Mouse (Mus musculus): ENCODE data around the gene Sbno1. TPM values are rescaled to one million over a fixed set of nuclear protein-coding genes. Genes with fewer than 3 reads are reported as not detected.

The Sbno1 gene
- total RNA-seq, 2 experiments from 2014 or later: 180 to 185 TPM

- intact Hi-C loops (cut with DNase I): loop anchor here (10.0 kb wide), 1 partner anchor 175 kb away; the partner anchor contains the start of gene Rilpl1
Observed at GRCm38 (mm10) chr5:124359641-124360040, 66.2 kb downstream of the Sbno1 start.

GRCm38 (mm10) chr5:124356695-124357094 is 69.1 kb downstream of the Sbno1 start:
- intact Hi-C loops (cut with DNase I): loop anchor here (10.0 kb wide), 1 partner anchor 178 kb away; the partner anchor contains the start of gene Rilpl1
- Histone ChIP-seq H3K4me3 (no peak overlapping the region), H3K27ac (no peak overlapping the region)
- no peak for DNase-seq (ENCODE audit: extremely low spot score in 1 of 2, low spot score in 2 of 2)
- peak; percentile 18 for TF ChIP-seq CTCF (IDR thresholded peaks at IDR 0.05)

More at GRCm38 (mm10) chr5:124359641-124360040, 66.2 kb downstream of the Sbno1 start:
- peak; percentile 49 for TF ChIP-seq CTCF (IDR thresholded peaks at IDR 0.05)
- H3K27ac ChIP-seq: no peak overlapping the region
- no peak overlapping the region for H3K4me3 ChIP-seq
- no peak for DNase-seq (ENCODE audit: extremely low spot score in 1 of 2, low spot score in 2 of 2)

GRCm38 (mm10) chr5:124355425-124355959 is 70.3 kb downstream of the Sbno1 start:
- intact Hi-C loops (cut with DNase I): loop anchor here (10.0 kb wide), 1 partner anchor 179 kb away; the partner anchor contains the start of gene Rilpl1
- peak overlapping the region; percentile 70 for H3K4me3 ChIP-seq
- H3K27ac ChIP-seq: peak overlapping the region; percentile 81
- no peak for DNase-seq (ENCODE audit: extremely low spot score in 1 of 2, low spot score in 2 of 2)
- no peak for TF ChIP-seq CTCF (IDR thresholded peaks at IDR 0.05)

- intact Hi-C loops (cut with DNase I): loop anchor here (10.0 kb wide), 1 partner anchor 180 kb away; the partner anchor contains the start of gene Rilpl1
- peak; percentile 53 to 58 for DNase-seq (ENCODE audit: extremely low spot score in 1 of 2, low spot score in 2 of 2)
- TF ChIP-seq CTCF (IDR thresholded peaks at IDR 0.05): no peak
- Histone ChIP-seq H3K27ac (peak overlapping the region; percentile 80), H3K4me3 (peak overlapping the region; percentile 70)
Observed at GRCm38 (mm10) chr5:124354574-124355424, 71.0 kb downstream of the Sbno1 start.

- peak in 1 of 2 experiments; percentile 30 for DNase-seq (ENCODE audit: extremely low spot score in 1 of 2, low spot score in 2 of 2)
- intact Hi-C loops (cut with DNase I): loop anchor here (10.0 kb wide), 1 partner anchor 181 kb away; the partner anchor contains the start of gene Rilpl1
- H3K4me3 ChIP-seq: peak overlapping the region; percentile 70
Observed at GRCm38 (mm10) chr5:124353726-124354547, 71.9 kb downstream of the Sbno1 start.

GRCm38 (mm10) chr5:124353011-124353725 is 72.6 kb downstream of the Sbno1 start:
- TF ChIP-seq CTCF (IDR thresholded peaks at IDR 0.05): no peak
- peak overlapping the region; percentile 95 for H3K27ac ChIP-seq
- H3K4me3 ChIP-seq: peak overlapping the region; percentile 70
- peak in 1 of 2 experiments; percentile 46 for DNase-seq (ENCODE audit: extremely low spot score in 1 of 2, low spot score in 2 of 2)
- intact Hi-C loops (cut with DNase I): loop anchor here (10.0 kb wide), 1 partner anchor 182 kb away; the partner anchor contains the start of gene Rilpl1

More at GRCm38 (mm10) chr5:124353726-124354547, 71.9 kb downstream of the Sbno1 start:
- H3K27ac ChIP-seq: peak overlapping the region; percentile 95
- TF ChIP-seq CTCF (IDR thresholded peaks at IDR 0.05): peak; percentile 56

GRCm38 (mm10) chr5:124352141-124352920 is 73.5 kb downstream of the Sbno1 start:
- Histone ChIP-seq H3K4me3 (peak overlapping the region; percentile 70), H3K27ac (peak overlapping the region; percentile 95)
- peak; percentile 59 to 79 for DNase-seq (ENCODE audit: extremely low spot score in 1 of 2, low spot score in 2 of 2)
- intact Hi-C loops (cut with DNase I): loop anchor here (1.0 to 10.0 kb wide), 2 partner anchors 25 to 182 kb away; partner anchors contain the start of genes Mphosph9 and Rilpl1
- peak; percentile 33 for TF ChIP-seq CTCF (IDR thresholded peaks at IDR 0.05)

- Histone ChIP-seq H3K27ac (peak overlapping the region; percentile 95), H3K4me3 (peak overlapping the region; percentile 70)
- intact Hi-C loops (cut with DNase I): loop anchor here (1.0 to 10.0 kb wide), 2 partner anchors 24 to 183 kb away; partner anchors contain the start of genes Mphosph9 and Rilpl1
- no peak for TF ChIP-seq CTCF (IDR thresholded peaks at IDR 0.05)
- no peak for DNase-seq (ENCODE audit: extremely low spot score in 1 of 2, low spot score in 2 of 2)
Observed at GRCm38 (mm10) chr5:124351604-124352003, 74.2 kb downstream of the Sbno1 start.

- H3K4me3 ChIP-seq: peak overlapping the region; percentile 70
- intact Hi-C loops (cut with DNase I): loop anchor here (10.0 kb wide), 1 partner anchor 184 kb away; the partner anchor contains the start of gene Rilpl1
Observed at GRCm38 (mm10) chr5:124351111-124351560, 74.7 kb downstream of the Sbno1 start.

More at GRCm38 (mm10) chr5:124351111-124351560, 74.7 kb downstream of the Sbno1 start:
- peak; percentile 72 to 73 for DNase-seq (ENCODE audit: extremely low spot score in 1 of 2, low spot score in 2 of 2)
- H3K27ac ChIP-seq: peak overlapping the region; percentile 95
- TF ChIP-seq CTCF (IDR thresholded peaks at IDR 0.05): no peak
